Mouse (Mus musculus): Measurements from ENCODE around the gene Lactbl1. TPM values are rescaled to one million over a fixed set of nuclear protein-coding genes. Genes with fewer than 3 reads are reported as not detected.

Lactbl1 gene
- polyA plus RNA-seq, 1 experiment, result not detected

DNA sequence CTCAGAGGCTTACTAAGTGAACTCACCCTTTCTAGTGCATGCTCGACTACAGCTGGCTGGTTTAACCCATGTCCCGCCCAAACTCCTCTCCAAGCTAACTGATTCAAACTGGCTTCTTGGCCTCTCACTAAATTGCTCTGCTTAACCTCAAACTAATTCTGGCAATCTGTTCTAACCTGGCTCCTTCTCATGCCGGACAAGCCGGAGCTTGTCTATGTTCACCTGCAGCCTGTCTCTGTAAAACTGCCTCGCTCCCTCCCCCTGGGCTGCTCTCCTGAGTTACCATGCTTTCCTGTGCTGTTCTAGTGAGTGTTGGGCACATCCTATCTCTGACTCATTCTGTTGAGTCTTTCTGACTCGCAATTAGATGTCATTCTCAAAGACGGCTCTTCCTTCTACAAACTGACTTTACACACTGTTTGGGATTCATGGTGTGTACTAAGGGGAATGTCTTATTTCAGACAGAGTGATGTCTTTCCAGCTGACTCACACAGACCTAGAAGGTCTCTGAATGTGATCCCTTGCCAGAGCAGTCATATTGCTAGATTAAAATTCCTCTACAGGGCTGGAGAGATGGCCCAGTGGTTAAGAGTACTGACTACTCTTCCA is 24.0 kb upstream of the Lactbl1 start:
- no peak overlapping the region for H3K4me3 ChIP-seq (ENCODE audit: insufficient read depth, low read depth, low read length)
- H3K27me3 ChIP-seq (replicated peaks; ENCODE audit: control insufficient read depth, insufficient read depth, low read length), result no peaks in the 10 kb centered on the region
- H3K4me1 ChIP-seq (ENCODE audit: control insufficient read depth, insufficient read depth, low read length), result peaks cover 12% of the 10 kb centered on the region; the same call in 1 of the 2 replicates
- no peak for TF ChIP-seq CTCF (conservative IDR thresholded peaks at IDR 0.05; ENCODE audit: insufficient read depth, insufficient read length, low read depth, low read length)
- TF ChIP-seq POLR2A (IDR thresholded peaks at IDR 0.05; ENCODE audit: low read depth, low read length), result no peak
- DNase-seq, result no peak
- 82% methylated on average over 7 of the region's 7 CpGs for WGBS
- H3K27ac ChIP-seq (ENCODE audit: insufficient read depth, low read depth, low read length), result no peak overlapping the region
- no peaks in the 10 kb centered on the region for H3K36me3 ChIP-seq (ENCODE audit: control insufficient read depth, insufficient read depth, low read length)

- no peak for TF ChIP-seq POLR2A (IDR thresholded peaks at IDR 0.05; ENCODE audit: low read depth, low read length)
- TF ChIP-seq CTCF (conservative IDR thresholded peaks at IDR 0.05; ENCODE audit: insufficient read depth, insufficient read length, low read depth, low read length), result no peak
- 97% methylated on average over 3 of the region's 3 CpGs for WGBS
- Histone ChIP-seq H3K36me3 (ENCODE audit: control insufficient read depth, insufficient read depth, low read length) (no peaks in the 10 kb centered on the region), H3K4me1 (ENCODE audit: control insufficient read depth, insufficient read depth, low read length) (peaks cover 10% of the 10 kb centered on the region; the same call in 1 of the 2 replicates), H3K27me3 (replicated peaks; ENCODE audit: control insufficient read depth, insufficient read depth, low read length) (no peaks in the 10 kb centered on the region), H3K27ac (ENCODE audit: insufficient read depth, low read depth, low read length) (no peak overlapping the region), H3K4me3 (ENCODE audit: insufficient read depth, low read depth, low read length) (no peak overlapping the region)
- DNase-seq, result no peak
Measured at GRCm38 (mm10) chr4:136599869-136600268, 22.6 kb upstream of the Lactbl1 start.

- WGBS, result 52% methylated on average over 2 of the region's 2 CpGs
- no peak overlapping the region for H3K4me3 ChIP-seq (ENCODE audit: insufficient read depth, low read depth, low read length)
Measured at GRCm38 (mm10) chr4:136600536-136600935, 21.9 kb upstream of the Lactbl1 start.

DNA sequence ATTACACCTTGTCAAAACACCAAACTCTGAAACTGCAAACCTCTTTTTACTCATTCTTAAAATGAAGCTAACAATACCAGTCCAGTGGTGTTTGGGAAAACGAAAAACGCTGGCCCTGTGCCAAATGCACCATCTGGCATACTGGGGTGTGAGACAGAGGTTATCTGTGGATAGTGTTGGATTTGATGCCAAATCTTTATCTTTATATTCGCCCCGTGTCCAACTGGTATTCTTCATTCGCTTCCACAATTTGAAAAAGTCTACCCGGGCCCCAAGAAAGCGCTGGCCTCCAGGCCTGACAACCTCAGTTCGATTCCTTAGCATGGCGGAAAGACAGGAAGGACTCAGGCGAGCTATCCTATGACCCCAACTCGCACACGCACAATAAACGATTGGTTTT is 20.9 kb upstream of the Lactbl1 start:
- under 1% methylated on average over 13 of the region's 13 CpGs for WGBS
- Histone ChIP-seq H3K27me3 (replicated peaks; ENCODE audit: control insufficient read depth, insufficient read depth, low read length) (no peaks in the 10 kb centered on the region), H3K4me1 (ENCODE audit: control insufficient read depth, insufficient read depth, low read length) (peaks cover 7% of the 10 kb centered on the region; the same call in 1 of the 2 replicates), H3K36me3 (ENCODE audit: control insufficient read depth, insufficient read depth, low read length) (no peaks in the 10 kb centered on the region), H3K27ac (ENCODE audit: insufficient read depth, low read depth, low read length) (no peak overlapping the region), H3K4me3 (ENCODE audit: insufficient read depth, low read depth, low read length) (peak overlapping the region; percentile 95)
- DNase-seq, result peak; percentile 49
- TF ChIP-seq POLR2A (IDR thresholded peaks at IDR 0.05; ENCODE audit: low read depth, low read length) (no peak), CTCF (conservative IDR thresholded peaks at IDR 0.05; ENCODE audit: insufficient read depth, insufficient read length, low read depth, low read length) (no peak)

More at GRCm38 (mm10) chr4:136600536-136600935, 21.9 kb upstream of the Lactbl1 start:
- no peak for DNase-seq
- Histone ChIP-seq H3K27ac (ENCODE audit: insufficient read depth, low read depth, low read length) (no peak overlapping the region), H3K4me1 (ENCODE audit: control insufficient read depth, insufficient read depth, low read length) (peaks cover 7% of the 10 kb centered on the region; the same call in 1 of the 2 replicates), H3K27me3 (replicated peaks; ENCODE audit: control insufficient read depth, insufficient read depth, low read length) (no peaks in the 10 kb centered on the region), H3K36me3 (ENCODE audit: control insufficient read depth, insufficient read depth, low read length) (no peaks in the 10 kb centered on the region)
- TF ChIP-seq CTCF (conservative IDR thresholded peaks at IDR 0.05; ENCODE audit: insufficient read depth, insufficient read length, low read depth, low read length) (no peak), POLR2A (IDR thresholded peaks at IDR 0.05; ENCODE audit: low read depth, low read length) (no peak)

DNA sequence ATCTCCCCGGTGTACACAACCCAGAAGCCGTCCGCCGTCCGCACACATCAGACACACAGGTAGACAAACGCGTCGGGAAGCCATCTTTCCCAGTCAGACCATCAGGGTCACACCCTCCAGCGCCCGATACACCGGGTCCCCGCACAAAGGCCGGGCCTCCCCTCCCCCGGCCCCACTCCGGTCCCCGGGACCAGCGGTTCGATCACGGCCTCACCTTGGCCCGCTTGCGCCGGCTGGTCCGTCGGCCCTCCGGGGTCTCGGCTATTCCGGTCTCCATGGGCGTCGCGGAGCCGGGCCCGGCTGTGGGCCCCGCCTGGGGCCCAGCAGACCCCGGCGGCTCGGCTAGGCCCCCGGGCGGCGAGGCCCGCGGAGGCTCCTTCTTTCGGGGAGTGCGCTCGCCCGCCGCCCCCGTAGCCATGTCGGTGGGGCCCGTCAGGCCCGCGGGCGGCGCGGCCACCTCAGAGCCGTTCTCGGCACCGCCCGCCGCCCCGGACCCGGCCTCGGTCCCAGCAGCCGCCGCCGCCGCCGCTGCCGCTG is 20.3 kb upstream of the Lactbl1 start:
- Histone ChIP-seq H3K27me3 (replicated peaks; ENCODE audit: control insufficient read depth, insufficient read depth, low read length) (no peaks in the 10 kb centered on the region), H3K36me3 (ENCODE audit: control insufficient read depth, insufficient read depth, low read length) (no peaks in the 10 kb centered on the region), H3K27ac (ENCODE audit: insufficient read depth, low read depth, low read length) (peak overlapping the region; percentile 62), H3K4me1 (ENCODE audit: control insufficient read depth, insufficient read depth, low read length) (peaks cover 7% of the 10 kb centered on the region; the same call in 1 of the 2 replicates), H3K4me3 (ENCODE audit: insufficient read depth, low read depth, low read length) (peak overlapping the region; percentile 95)
- DNase-seq, result peak; percentile 36
- 1% methylated on average over 67 of the region's 68 CpGs for WGBS
- no peak for TF ChIP-seq POLR2A (IDR thresholded peaks at IDR 0.05; ENCODE audit: low read depth, low read length)
- TF ChIP-seq CTCF (conservative IDR thresholded peaks at IDR 0.05; ENCODE audit: insufficient read depth, insufficient read length, low read depth, low read length), result no peak

GRCm38 (mm10) chr4:136602568-136602967 is 19.9 kb upstream of the Lactbl1 start, which contains the start of gene Kdm1a:
Gene Kdm1a, minus strand, starts transcription at chr4:136602723.
- peaks cover 7% of the 10 kb centered on the region; the same call in 1 of the 2 replicates for H3K4me1 ChIP-seq (ENCODE audit: control insufficient read depth, insufficient read depth, low read length)
- peak within 1 kb of the TSS; percentile 62 for H3K27ac ChIP-seq (ENCODE audit: insufficient read depth, low read depth, low read length)
- H3K36me3 ChIP-seq (ENCODE audit: control insufficient read depth, insufficient read depth, low read length), result no peaks in the 10 kb centered on the region
- H3K27me3 ChIP-seq (replicated peaks; ENCODE audit: control insufficient read depth, insufficient read depth, low read length), result no peaks in the 10 kb centered on the region
- WGBS, result 1% methylated on average over 43 of the region's 45 CpGs
- peak; percentile 91 for TF ChIP-seq CTCF (conservative IDR thresholded peaks at IDR 0.05; ENCODE audit: insufficient read depth, insufficient read length, low read depth, low read length)
- peak; percentile 25 for TF ChIP-seq POLR2A (IDR thresholded peaks at IDR 0.05; ENCODE audit: low read depth, low read length)
- peak; percentile 96 for DNase-seq
- H3K4me3 ChIP-seq (ENCODE audit: insufficient read depth, low read depth, low read length), result peak within 1 kb of the TSS; percentile 95

DNA sequence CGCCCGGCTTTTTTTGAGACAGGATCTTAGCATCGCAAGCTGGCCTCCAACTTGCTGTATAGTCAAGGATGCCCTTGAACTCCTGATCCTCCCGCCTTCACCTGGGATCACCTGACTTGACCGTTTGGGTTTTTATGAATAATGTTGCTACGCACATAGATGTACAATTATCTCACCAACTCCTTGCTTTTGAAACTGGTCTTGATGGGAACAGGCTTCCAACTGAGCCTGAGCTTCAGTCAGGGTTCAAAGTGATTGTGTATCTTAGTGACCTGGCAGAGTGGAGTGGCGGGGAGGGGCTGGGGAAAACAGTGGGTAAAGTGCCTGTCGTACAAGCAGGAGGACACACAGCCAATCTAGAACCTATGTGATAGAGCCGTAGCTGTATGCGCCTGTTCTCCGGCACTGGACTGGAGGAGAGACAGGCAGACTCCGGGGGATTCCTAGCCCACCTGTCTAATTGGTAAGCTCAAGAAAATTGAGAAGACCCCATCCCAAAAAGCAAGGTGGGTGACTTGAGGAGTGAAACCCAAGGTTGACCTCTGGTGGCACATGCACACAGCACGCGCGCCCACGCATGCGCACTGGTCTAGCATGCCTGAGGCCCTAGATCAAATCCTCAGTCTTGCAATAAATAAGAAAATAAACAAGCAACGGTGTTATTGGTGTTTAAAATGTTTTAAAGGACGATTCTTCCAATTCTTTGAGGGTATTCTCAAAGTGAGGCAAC is 16.5 kb upstream of the Lactbl1 start:
- WGBS, result 90% methylated on average over 19 of the region's 19 CpGs
- TF ChIP-seq POLR2A (IDR thresholded peaks at IDR 0.05; ENCODE audit: low read depth, low read length), result no peak
- TF ChIP-seq CTCF (conservative IDR thresholded peaks at IDR 0.05; ENCODE audit: insufficient read depth, insufficient read length, low read depth, low read length), result no peak

More for the DNA sequence above, 16.5 kb upstream of the Lactbl1 start:
- Histone ChIP-seq H3K27ac (ENCODE audit: insufficient read depth, low read depth, low read length) (no peak overlapping the region), H3K4me1 (ENCODE audit: control insufficient read depth, insufficient read depth, low read length) (peaks cover 7% of the 10 kb centered on the region; the same call in 1 of the 2 replicates), H3K36me3 (ENCODE audit: control insufficient read depth, insufficient read depth, low read length) (no peaks in the 10 kb centered on the region), H3K27me3 (replicated peaks; ENCODE audit: control insufficient read depth, insufficient read depth, low read length) (no peaks in the 10 kb centered on the region), H3K4me3 (ENCODE audit: insufficient read depth, low read depth, low read length) (no peak overlapping the region)
- no peak for DNase-seq
